Mouse (Mus musculus) liver, embryonic 12.5 days (tissue): ENCODE results near the gene Zfp609. TPM values are rescaled to one million over a fixed set of nuclear protein-coding genes. Genes with fewer than 3 reads are reported as not detected.

ENCODE experiments used
- polyA plus RNA-seq: library from polyadenylated mRNA; unstranded; fragments of >200 nt; fragmentation: Nextera tagmentation; extraction: Ambion mirVana; gene quantifications from 2 replicates; pipeline ENCODE4 v1.2.1, GENCODE M21; 2016

The Zfp609 gene
- polyA plus RNA-seq, 1 experiment from 2014 or later, result 3.8 TPM

Other genes with a start within 250 kb of the Zfp609 start
- gene Plekho2, start 247.5 kb downstream of the Zfp609 start, polyA plus RNA-seq, result 37.2 and 39.1 TPM in 2 replicates
- gene Pif1, start 240.4 kb downstream of the Zfp609 start, polyA plus RNA-seq, result 16.1 and 17.4 TPM in 2 replicates
- gene Rbpms2, start 197.9 kb downstream of the Zfp609 start, polyA plus RNA-seq, result 19.2 and 19.3 TPM in 2 replicates
- gene Oaz2, start 159.6 kb downstream of the Zfp609 start, polyA plus RNA-seq, result 70.3 and 71.0 TPM in 2 replicates
- gene Pclaf, start 62.7 kb upstream of the Zfp609 start, polyA plus RNA-seq, result 126 TPM in 2 replicates
- gene Trip4, start 81.2 kb upstream of the Zfp609 start, polyA plus RNA-seq, result 17.4 and 18.3 TPM in 2 replicates
- 7.1 and 7.4 TPM in 2 replicates for gene Csnk1g1, start 81.4 kb upstream of the Zfp609 start, polyA plus RNA-seq
- gene Ppib, start 232.7 kb upstream of the Zfp609 start, polyA plus RNA-seq, result 392 and 399 TPM in 2 replicates
- gene Snx22, start 242.2 kb upstream of the Zfp609 start, polyA plus RNA-seq, result 29.6 and 33.4 TPM in 2 replicates